Mouse (Mus musculus): Measurements from ENCODE around the gene Inpp4a. TPM values are rescaled to one million over a fixed set of nuclear protein-coding genes. Genes with fewer than 3 reads are reported as not detected.

Inpp4a gene
- polyA plus RNA-seq, 1 experiment from 2014 or later = 15.5 TPM

- ATAC-seq (ENCODE audit: insufficient number of reproducible peaks, insufficient read depth, low FRiP score, low read depth) = no peak
- H3K9me3 ChIP-seq (ENCODE audit: control insufficient read depth, low read length) = no peaks in the 10 kb centered on the region
Measured at GRCm38 (mm10) chr1:37323208-37323607, 23.5 kb downstream of the Inpp4a start.

GRCm38 (mm10) chr1:37324569-37324968 lies 24.9 kb downstream of the Inpp4a start:
- H3K4me2 ChIP-seq (ENCODE audit: low read length) = no peak overlapping the region
- ATAC-seq (ENCODE audit: insufficient number of reproducible peaks, insufficient read depth, low FRiP score, low read depth) = no peak
- H3K27me3 ChIP-seq (ENCODE audit: control insufficient read depth, insufficient read depth, low read length) = no peaks in the 10 kb centered on the region
- H3K9me3 ChIP-seq (ENCODE audit: control insufficient read depth, low read length) = no peaks in the 10 kb centered on the region
- WGBS = 48% methylated on average over 5 of the region's 5 CpGs
- no peaks in the 10 kb centered on the region for H3K4me1 ChIP-seq (ENCODE audit: control insufficient read depth in 2 of 2, insufficient read depth in 2 of 2, low read length in 2 of 2)
- H3K36me3 ChIP-seq (ENCODE audit: control insufficient read depth, insufficient read depth, low read length) = no peaks in the 10 kb centered on the region
- no peak overlapping the region for H3K27ac ChIP-seq (replicated peaks in 1 of 2; ENCODE audit: control insufficient read depth in 1 of 2, insufficient read depth in 1 of 2, low read depth in 2 of 2, low read length in 2 of 2)
- no peak overlapping the region for H3K9ac ChIP-seq (ENCODE audit: low read length)
- no peak overlapping the region for H3K4me3 ChIP-seq (ENCODE audit: control insufficient read depth in 1 of 2, insufficient read depth in 1 of 2, low read depth in 1 of 2, low read length in 2 of 2)

More at GRCm38 (mm10) chr1:37323208-37323607, 23.5 kb downstream of the Inpp4a start:
- H3K4me1 ChIP-seq (ENCODE audit: control insufficient read depth in 2 of 2, insufficient read depth in 2 of 2, low read length in 2 of 2) = peaks cover 0 to under 1% of the 10 kb centered on the region in 2 experiments; a peak in 1 of 4 replicates
- no peak overlapping the region for H3K9ac ChIP-seq (ENCODE audit: low read length)
- no peak overlapping the region for H3K27ac ChIP-seq (replicated peaks in 1 of 2; ENCODE audit: control insufficient read depth in 1 of 2, insufficient read depth in 1 of 2, low read depth in 2 of 2, low read length in 2 of 2)
- 90% methylated on average over 4 of the region's 4 CpGs for WGBS
- no peak overlapping the region for H3K4me2 ChIP-seq (ENCODE audit: low read length)
- H3K36me3 ChIP-seq (ENCODE audit: control insufficient read depth, insufficient read depth, low read length) = no peaks in the 10 kb centered on the region
- no peak overlapping the region for H3K4me3 ChIP-seq (ENCODE audit: control insufficient read depth in 1 of 2, insufficient read depth in 1 of 2, low read depth in 1 of 2, low read length in 2 of 2)
- no peaks in the 10 kb centered on the region for H3K27me3 ChIP-seq (ENCODE audit: control insufficient read depth, insufficient read depth, low read length)

- H3K27ac ChIP-seq (replicated peaks in 1 of 2; ENCODE audit: control insufficient read depth in 1 of 2, insufficient read depth in 1 of 2, low read depth in 2 of 2, low read length in 2 of 2) = no peak overlapping the region
- H3K4me3 ChIP-seq (ENCODE audit: control insufficient read depth in 1 of 2, insufficient read depth in 1 of 2, low read depth in 1 of 2, low read length in 2 of 2) = no peak overlapping the region
- WGBS = 48% methylated on average over 4 of the region's 4 CpGs
- H3K9ac ChIP-seq (ENCODE audit: low read length) = no peak overlapping the region
- peaks cover 0 to 9% of the 10 kb centered on the region in 2 experiments; a peak in 1 of 4 replicates for H3K4me1 ChIP-seq (ENCODE audit: control insufficient read depth in 2 of 2, insufficient read depth in 2 of 2, low read length in 2 of 2)
- ATAC-seq (ENCODE audit: insufficient number of reproducible peaks, insufficient read depth, low FRiP score, low read depth) = no peak
- H3K36me3 ChIP-seq (ENCODE audit: control insufficient read depth, insufficient read depth, low read length) = no peaks in the 10 kb centered on the region
- H3K4me2 ChIP-seq (ENCODE audit: low read length) = no peak overlapping the region
- H3K9me3 ChIP-seq (ENCODE audit: control insufficient read depth, low read length) = no peaks in the 10 kb centered on the region
- H3K27me3 ChIP-seq (ENCODE audit: control insufficient read depth, insufficient read depth, low read length) = no peaks in the 10 kb centered on the region
Measured at GRCm38 (mm10) chr1:37327311-37327710, 27.6 kb downstream of the Inpp4a start.

GRCm38 (mm10) chr1:37329132-37329531 lies 29.5 kb downstream of the Inpp4a start:
- Histone ChIP-seq H3K4me3 (ENCODE audit: control insufficient read depth in 1 of 2, insufficient read depth in 1 of 2, low read depth in 1 of 2, low read length in 2 of 2) (no peak overlapping the region), H3K27ac (replicated peaks in 1 of 2; ENCODE audit: control insufficient read depth in 1 of 2, insufficient read depth in 1 of 2, low read depth in 2 of 2, low read length in 2 of 2) (no peak overlapping the region), H3K36me3 (ENCODE audit: control insufficient read depth, insufficient read depth, low read length) (no peaks in the 10 kb centered on the region), H3K4me1 (ENCODE audit: control insufficient read depth in 2 of 2, insufficient read depth in 2 of 2, low read length in 2 of 2) (peaks cover 0 to 16% of the 10 kb centered on the region in 2 experiments; a peak in 1 of 4 replicates), H3K9ac (ENCODE audit: low read length) (no peak overlapping the region), H3K4me2 (ENCODE audit: low read length) (no peak overlapping the region), H3K9me3 (ENCODE audit: control insufficient read depth, low read length) (no peaks in the 10 kb centered on the region), H3K27me3 (ENCODE audit: control insufficient read depth, insufficient read depth, low read length) (no peaks in the 10 kb centered on the region)
- ATAC-seq (ENCODE audit: insufficient number of reproducible peaks, insufficient read depth, low FRiP score, low read depth) = no peak
- 86% methylated on average over 3 of the region's 3 CpGs for WGBS

- no peaks in the 10 kb centered on the region for H3K36me3 ChIP-seq (ENCODE audit: control insufficient read depth, insufficient read depth, low read length)
- no peak overlapping the region for H3K4me3 ChIP-seq (ENCODE audit: control insufficient read depth in 1 of 2, insufficient read depth in 1 of 2, low read depth in 1 of 2, low read length in 2 of 2)
- H3K4me1 ChIP-seq (ENCODE audit: control insufficient read depth in 2 of 2, insufficient read depth in 2 of 2, low read length in 2 of 2) = peaks cover 0 to 16% of the 10 kb centered on the region in 2 experiments; a peak in 1 of 4 replicates
- H3K27me3 ChIP-seq (ENCODE audit: control insufficient read depth, insufficient read depth, low read length) = no peaks in the 10 kb centered on the region
- no peaks in the 10 kb centered on the region for H3K9me3 ChIP-seq (ENCODE audit: control insufficient read depth, low read length)
- H3K9ac ChIP-seq (ENCODE audit: low read length) = no peak overlapping the region
- ATAC-seq (ENCODE audit: insufficient number of reproducible peaks, insufficient read depth, low FRiP score, low read depth) = no peak
- 81% methylated on average over 4 of the region's 4 CpGs for WGBS
- H3K27ac ChIP-seq (replicated peaks in 1 of 2; ENCODE audit: control insufficient read depth in 1 of 2, insufficient read depth in 1 of 2, low read depth in 2 of 2, low read length in 2 of 2) = no peak overlapping the region
- no peak overlapping the region for H3K4me2 ChIP-seq (ENCODE audit: low read length)
Measured at GRCm38 (mm10) chr1:37329831-37330230, 30.2 kb downstream of the Inpp4a start.

GRCm38 (mm10) chr1:37332756-37333155 lies 33.1 kb downstream of the Inpp4a start:
- 74% methylated on average over 3 of the region's 3 CpGs for WGBS
- H3K4me1 ChIP-seq (ENCODE audit: control insufficient read depth in 2 of 2, insufficient read depth in 2 of 2, low read length in 2 of 2) = peaks cover 10 to 30% of the 10 kb centered on the region in 2 experiments
- no peaks in the 10 kb centered on the region for H3K9me3 ChIP-seq (ENCODE audit: control insufficient read depth, low read length)
- H3K4me3 ChIP-seq (ENCODE audit: control insufficient read depth in 1 of 2, insufficient read depth in 1 of 2, low read depth in 1 of 2, low read length in 2 of 2) = no peak overlapping the region
- no peaks in the 10 kb centered on the region for H3K27me3 ChIP-seq (ENCODE audit: control insufficient read depth, insufficient read depth, low read length)
- H3K36me3 ChIP-seq (ENCODE audit: control insufficient read depth, insufficient read depth, low read length) = no peaks in the 10 kb centered on the region
- H3K4me2 ChIP-seq (ENCODE audit: low read length) = no peak overlapping the region
- H3K9ac ChIP-seq (ENCODE audit: low read length) = no peak overlapping the region
- no peak for ATAC-seq (ENCODE audit: insufficient number of reproducible peaks, insufficient read depth, low FRiP score, low read depth)
- H3K27ac ChIP-seq (replicated peaks in 1 of 2; ENCODE audit: control insufficient read depth in 1 of 2, insufficient read depth in 1 of 2, low read depth in 2 of 2, low read length in 2 of 2) = no peak overlapping the region

- Histone ChIP-seq H3K4me1 (ENCODE audit: control insufficient read depth in 2 of 2, insufficient read depth in 2 of 2, low read length in 2 of 2) (peaks cover 10 to 31% of the 10 kb centered on the region in 2 experiments), H3K4me3 (ENCODE audit: control insufficient read depth in 1 of 2, insufficient read depth in 1 of 2, low read depth in 1 of 2, low read length in 2 of 2) (no peak overlapping the region), H3K27me3 (ENCODE audit: control insufficient read depth, insufficient read depth, low read length) (no peaks in the 10 kb centered on the region), H3K9me3 (ENCODE audit: control insufficient read depth, low read length) (no peaks in the 10 kb centered on the region), H3K4me2 (ENCODE audit: low read length) (no peak overlapping the region), H3K9ac (ENCODE audit: low read length) (no peak overlapping the region), H3K36me3 (ENCODE audit: control insufficient read depth, insufficient read depth, low read length) (no peaks in the 10 kb centered on the region), H3K27ac (replicated peaks in 1 of 2; ENCODE audit: control insufficient read depth in 1 of 2, insufficient read depth in 1 of 2, low read depth in 2 of 2, low read length in 2 of 2) (no peak overlapping the region)
- 65% methylated on average over 4 of the region's 4 CpGs for WGBS
- no peak for ATAC-seq (ENCODE audit: insufficient number of reproducible peaks, insufficient read depth, low FRiP score, low read depth)
Measured at GRCm38 (mm10) chr1:37333741-37334440, 34.2 kb downstream of the Inpp4a start.

- peaks cover 10 to 27% of the 10 kb centered on the region in 2 experiments for H3K4me1 ChIP-seq (ENCODE audit: control insufficient read depth in 2 of 2, insufficient read depth in 2 of 2, low read length in 2 of 2)
- no peak overlapping the region for H3K4me2 ChIP-seq (ENCODE audit: low read length)
- H3K4me3 ChIP-seq (ENCODE audit: control insufficient read depth in 1 of 2, insufficient read depth in 1 of 2, low read depth in 1 of 2, low read length in 2 of 2) = no peak overlapping the region
- no peak for ATAC-seq (ENCODE audit: insufficient number of reproducible peaks, insufficient read depth, low FRiP score, low read depth)
- no peak overlapping the region for H3K9ac ChIP-seq (ENCODE audit: low read length)
- WGBS = 83% methylated on average over 2 of the region's 2 CpGs
- no peaks in the 10 kb centered on the region for H3K27me3 ChIP-seq (ENCODE audit: control insufficient read depth, insufficient read depth, low read length)
- H3K36me3 ChIP-seq (ENCODE audit: control insufficient read depth, insufficient read depth, low read length) = no peaks in the 10 kb centered on the region
- no peaks in the 10 kb centered on the region for H3K9me3 ChIP-seq (ENCODE audit: control insufficient read depth, low read length)
- no peak overlapping the region for H3K27ac ChIP-seq (replicated peaks in 1 of 2; ENCODE audit: control insufficient read depth in 1 of 2, insufficient read depth in 1 of 2, low read depth in 2 of 2, low read length in 2 of 2)
Measured at GRCm38 (mm10) chr1:37336022-37336421, 36.4 kb downstream of the Inpp4a start.
